Mouse (Mus musculus) heart, postnatal 0 days (tissue): ENCODE data around the gene Tmem104. TPM values are rescaled to one million over a fixed set of nuclear protein-coding genes. Genes with fewer than 3 reads are reported as not detected.

Experiments
- ATAC-seq: fragments of 200-750 bp; cut with Nextera tagmentation; 2 replicates; pipeline ENCODE4 v1.8.0; 2017; ENCODE audit warnings: low read depth, moderate number of reproducible peaks, moderate library complexity; ENCODE audit not compliant: insufficient read depth
- DNase-seq: peaks from one replicate; pipeline ENCODE4 v3.0.0-alpha.2; 2016; ENCODE audit warnings: low spot score
- H3K27ac ChIP-seq: fragments of 300-500 bp; sonication (generic); 2 replicates; pipeline ENCODE4 v1.5.1; 2014; ENCODE audit warnings: low read depth, mild to moderate bottlenecking
- H3K27me3 ChIP-seq: fragments of 300-500 bp; sonication (generic); 2 replicates; pipeline ENCODE4 v1.6.1; 2014; ENCODE audit warnings: low read length, mixed read lengths; ENCODE audit not compliant: control insufficient read depth, insufficient read depth
- H3K36me3 ChIP-seq: fragments of 300-500 bp; sonication (generic); replicated peaks from 2 replicates; pipeline ENCODE4 v1.6.1; 2014; ENCODE audit warnings: low read length, mixed read lengths; ENCODE audit not compliant: control insufficient read depth, insufficient read depth
- H3K4me1 ChIP-seq: fragments of 300-500 bp; sonication (generic); 2 replicates; pipeline ENCODE4 v1.6.1; 2014; ENCODE audit warnings: antibody characterized with exemption; ENCODE audit not compliant: control insufficient read depth, insufficient read depth
- H3K4me2 ChIP-seq: fragments of 300-500 bp; sonication (generic); 2 replicates; pipeline ENCODE4 v1.6.1; 2014; ENCODE audit warnings: low read depth, mild to moderate bottlenecking, low read length, moderate library complexity
- H3K4me3 ChIP-seq: fragments of 300-500 bp; sonication (generic); 2 replicates; pipeline ENCODE4 v1.5.1; 2014; ENCODE audit warnings: low read depth, low read length
- H3K9ac ChIP-seq: fragments of 300-500 bp; sonication (generic); replicated peaks from 2 replicates; pipeline ENCODE4 v1.6.1; 2014; ENCODE audit warnings: low read depth, low read length, mixed read lengths
- H3K9me3 ChIP-seq: fragments of 300-500 bp; sonication (generic); replicated peaks from 2 replicates; pipeline ENCODE4 v1.6.1; 2016; ENCODE audit warnings: low read length; ENCODE audit not compliant: control insufficient read depth
- CTCF ChIP-seq: IDR thresholded peaks from 2 replicates; pipeline ENCODE4 v1.5.1; 2016; ENCODE audit warnings: antibody characterized with exemption, control low read depth, low read depth
- EP300 ChIP-seq: IDR thresholded peaks from 2 replicates; pipeline ENCODE4 v1.6.1; 2016; ENCODE audit warnings: antibody characterized with exemption, low read depth
- WGBS: fragments of 180-500 bp; shearing (Covaris S2); extraction: QIAGEN DNeasy Blood & Tissue Kit; methylation state at CpG from one replicate; pipeline ENCODE4 v1.1.7; 2014; 5-methylcytosine and 5-hydroxymethylcytosine counted together
- polyA plus RNA-seq: library from polyadenylated mRNA; unstranded; fragments of >200 nt; fragmentation: Nextera tagmentation; extraction: Ambion mirVana; gene quantifications from 2 replicates; pipeline ENCODE4 v1.2.1, GENCODE M21; 2015
- total RNA-seq: library from RNA; depleted of rRNA; stranded (reverse); fragments of >200 nt; gene quantifications from 2 replicates; pipeline ENCODE4 v1.2.3, GENCODE M21; 2014; ENCODE audit warnings: low replicate concordance

Tmem104 gene
- total and polyA plus RNA-seq, 2 experiments from 2014 or later = 4.1 to 6.4 TPM

DNA sequence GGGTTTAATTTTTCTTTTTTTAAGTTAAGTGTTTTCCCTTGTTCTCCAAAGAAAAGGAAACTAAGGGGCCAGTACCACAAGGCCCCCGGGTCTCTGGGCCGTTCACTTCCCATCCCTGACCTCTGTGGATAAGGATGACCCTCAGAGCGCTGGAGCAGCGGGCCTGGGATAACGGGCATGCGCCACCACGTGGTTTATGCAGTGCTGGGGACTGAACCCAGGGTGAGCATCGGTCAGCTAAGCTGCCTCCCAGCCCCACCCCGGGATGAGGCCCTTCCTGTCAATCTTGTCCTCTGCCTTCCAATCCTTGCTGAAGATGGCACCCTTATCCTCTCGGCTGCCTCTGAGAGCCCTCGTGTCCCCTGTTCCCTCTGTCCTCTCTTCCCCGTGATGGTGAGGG, 40.4 kb downstream of the Tmem104 start:
- TF ChIP-seq CTCF (no peak), EP300 (no peak)
- H3K27me3 ChIP-seq = no peaks in the 10 kb centered on the region
- no peaks in the 10 kb centered on the region for H3K36me3 ChIP-seq
- H3K9ac ChIP-seq = no peak overlapping the region
- no peak for ATAC-seq
- no peak for DNase-seq
- H3K4me3 ChIP-seq = no peak overlapping the region
- no peak overlapping the region for H3K27ac ChIP-seq
- peaks cover 43% of the 10 kb centered on the region for H3K4me1 ChIP-seq
- no peak overlapping the region for H3K4me2 ChIP-seq
- 48% methylated on average over 12 of the region's 12 CpGs for WGBS
- H3K9me3 ChIP-seq = no peaks in the 10 kb centered on the region

DNA sequence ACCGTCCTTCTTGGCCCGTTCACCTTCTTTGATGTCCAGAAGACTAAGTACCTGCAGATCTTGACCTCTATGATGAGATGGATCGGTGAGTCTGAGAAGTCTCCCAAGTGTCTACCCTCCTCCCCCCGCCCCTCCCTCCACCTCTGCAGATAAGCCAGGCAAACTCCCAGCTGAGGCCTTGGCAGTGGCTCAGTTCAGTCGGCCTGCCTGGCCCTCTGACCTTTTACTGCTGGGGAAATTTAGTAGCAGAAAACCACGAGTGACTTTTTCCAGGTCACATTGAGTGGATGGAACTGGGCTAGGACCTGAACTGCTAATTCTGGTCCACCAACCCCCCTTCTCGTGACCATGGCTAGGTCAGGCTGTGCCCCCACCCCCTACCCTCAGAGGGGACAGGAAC, 41.1 kb downstream of the Tmem104 start:
- Histone ChIP-seq H3K9ac (no peak overlapping the region), H3K9me3 (no peaks in the 10 kb centered on the region), H3K27ac (no peak overlapping the region), H3K4me2 (no peak overlapping the region), H3K4me3 (no peak overlapping the region), H3K4me1 (peaks cover 35% of the 10 kb centered on the region), H3K27me3 (no peaks in the 10 kb centered on the region), H3K36me3 (no peaks in the 10 kb centered on the region)
- TF ChIP-seq EP300 (no peak), CTCF (no peak)
- no peak for ATAC-seq
- DNase-seq = no peak
- WGBS = 56% methylated on average over 7 of the region's 7 CpGs

DNA sequence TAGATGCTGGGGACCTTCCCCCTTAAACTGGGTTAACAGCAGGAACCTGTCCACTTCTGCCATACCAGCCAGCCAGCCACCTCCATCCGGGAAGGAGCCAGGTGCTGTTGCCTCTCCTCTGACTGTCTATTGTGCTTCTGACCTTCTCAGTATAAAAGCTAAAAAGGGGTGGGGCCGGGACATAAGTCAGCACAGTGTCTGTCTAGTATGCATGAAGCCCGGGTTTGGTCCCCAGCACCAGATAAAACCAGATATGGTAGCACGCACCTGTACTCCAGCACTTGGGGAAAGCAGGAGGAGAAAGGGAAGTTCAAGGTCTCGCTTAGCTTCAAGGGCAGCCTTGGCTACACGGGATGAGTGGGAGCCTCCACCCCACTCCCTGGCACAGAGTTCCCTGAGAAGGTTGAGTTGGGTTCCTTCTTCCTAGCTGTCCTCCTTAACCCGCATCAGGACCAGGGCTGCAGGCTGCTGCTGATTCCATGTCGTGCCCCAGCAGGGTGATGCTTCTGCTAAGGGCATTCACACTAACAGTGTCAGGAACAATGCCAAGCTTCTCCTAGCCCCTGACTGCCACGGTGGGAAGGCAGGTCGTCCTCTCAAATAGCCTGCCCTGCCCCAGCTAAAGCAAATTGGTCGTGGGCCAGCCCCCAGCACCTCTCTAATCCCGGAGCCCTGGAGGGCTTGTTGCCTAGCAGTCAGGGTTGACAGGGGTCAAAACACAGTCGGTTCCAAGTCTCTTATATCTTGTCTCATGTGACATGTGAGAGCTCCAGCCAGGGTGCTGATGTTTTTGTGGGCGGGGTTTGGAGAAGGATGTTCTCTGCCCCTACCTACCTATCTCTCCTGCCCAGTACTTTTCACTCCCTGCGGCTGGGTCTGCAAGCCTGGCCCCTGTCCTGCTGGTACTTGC, 42.0 kb downstream of the Tmem104 start:
- H3K9ac ChIP-seq = no peak overlapping the region
- no peak overlapping the region for H3K4me2 ChIP-seq
- DNase-seq (peak; percentile 46), ATAC-seq (peak; percentile 77)
- no peaks in the 10 kb centered on the region for H3K27me3 ChIP-seq
- TF ChIP-seq EP300 (no peak), CTCF (no peak)
- 43% methylated on average over 15 of the region's 15 CpGs for WGBS
- 0 out of 2 replicates have a peak overlapping the region, but pooled peaks have one; percentile 7 for H3K27ac ChIP-seq
- H3K4me1 ChIP-seq = peaks cover 28% of the 10 kb centered on the region
- H3K9me3 ChIP-seq = no peaks in the 10 kb centered on the region
- H3K36me3 ChIP-seq = no peaks in the 10 kb centered on the region
- no peak overlapping the region for H3K4me3 ChIP-seq

DNA sequence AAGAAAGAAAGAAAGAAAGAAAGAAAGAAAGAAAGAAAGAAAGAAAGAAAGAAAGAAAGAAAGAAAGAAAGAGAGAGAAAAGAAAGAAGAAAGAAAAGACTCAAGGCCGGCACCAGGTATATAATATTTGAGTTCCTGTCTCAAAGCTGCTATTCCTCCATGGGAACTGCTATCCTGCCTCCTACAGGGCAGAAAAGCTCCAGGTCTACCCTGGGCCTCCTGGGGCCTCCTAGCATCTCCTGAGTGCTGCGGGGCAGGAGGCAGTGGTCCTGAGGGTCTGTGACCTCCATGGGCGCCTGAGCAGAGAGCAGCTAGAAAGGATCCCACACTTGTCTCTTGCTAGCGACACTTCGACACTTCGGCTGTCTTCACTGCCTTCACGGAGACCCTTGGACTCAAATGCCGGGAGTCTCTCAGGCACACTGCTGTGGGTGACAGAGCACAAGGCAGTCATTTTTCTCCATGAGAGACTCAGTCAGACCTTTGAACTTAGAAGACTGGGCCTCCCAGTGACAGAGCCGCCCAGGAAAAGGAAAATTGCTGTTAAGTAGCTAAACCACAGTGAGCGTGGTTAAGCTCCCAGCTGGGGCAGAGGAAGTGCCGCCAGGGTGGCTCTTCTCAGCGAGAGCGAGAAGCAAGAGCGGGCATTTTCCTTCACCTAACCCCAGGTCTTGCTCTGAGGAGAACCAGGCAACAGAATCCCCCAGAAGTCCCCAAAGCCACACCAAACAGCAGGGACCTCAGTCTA, 44.1 kb downstream of the Tmem104 start:
- ATAC-seq (no peak), DNase-seq (no peak)
- peak overlapping the region; percentile 52; the same call in 1 of the 2 replicates for H3K27ac ChIP-seq
- H3K36me3 ChIP-seq = no peaks in the 10 kb centered on the region
- WGBS = 78% methylated on average over 14 of the region's 14 CpGs
- H3K4me3 ChIP-seq = no peak overlapping the region
- no peak for TF ChIP-seq CTCF
- TF ChIP-seq EP300 = no peak
- peaks cover 17% of the 10 kb centered on the region for H3K4me1 ChIP-seq
- no peaks in the 10 kb centered on the region for H3K9me3 ChIP-seq
- no peak overlapping the region for H3K4me2 ChIP-seq
- H3K27me3 ChIP-seq = no peaks in the 10 kb centered on the region
- no peak overlapping the region for H3K9ac ChIP-seq

DNA sequence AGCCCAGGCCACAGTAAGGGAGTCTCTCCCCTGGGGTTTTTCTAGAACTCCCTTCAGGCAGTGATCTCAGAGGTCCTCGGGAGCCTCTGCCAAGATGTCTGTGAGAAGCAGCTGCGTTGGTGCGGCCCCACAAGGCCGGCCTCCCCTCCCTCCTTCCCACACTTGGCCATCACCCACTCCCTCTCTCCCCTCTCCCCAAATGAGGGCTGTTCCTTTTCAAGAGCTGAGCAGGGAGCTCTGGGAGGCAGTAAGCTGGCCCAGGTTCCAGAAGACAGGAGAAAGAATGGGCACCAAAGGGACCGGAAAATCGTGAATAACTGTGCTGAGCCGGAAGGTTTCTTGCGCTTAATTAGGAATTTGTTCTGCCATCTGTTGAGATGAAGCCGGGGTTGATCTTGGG, 44.6 kb downstream of the Tmem104 start:
- Histone ChIP-seq H3K36me3 (no peaks in the 10 kb centered on the region), H3K27me3 (no peaks in the 10 kb centered on the region), H3K9ac (no peak overlapping the region), H3K9me3 (no peaks in the 10 kb centered on the region), H3K4me1 (peaks cover 14% of the 10 kb centered on the region), H3K4me2 (no peak overlapping the region), H3K27ac (peak overlapping the region; percentile 52; the same call in 1 of the 2 replicates), H3K4me3 (no peak overlapping the region)
- no peak for ATAC-seq
- no peak for DNase-seq
- 79% methylated on average over 9 of the region's 9 CpGs for WGBS
- TF ChIP-seq EP300 (no peak), CTCF (no peak)
